Mouse (Mus musculus) activated CD4-positive, CD25-positive, alpha-beta regulatory T cell (primary cell): ENCODE data around the gene Cct8. TPM values are rescaled to one million over a fixed set of nuclear protein-coding genes. Genes with fewer than 3 reads are reported as not detected.

Experiments used
- polyA plus RNA-seq, 2 experiments: library from polyadenylated mRNA; unstranded; fragments of 100-300 nt; shearing (Covaris generic); gene quantifications; one replicate each; pipeline ENCODE4 v1.2.1; 2017

Gene Cct8
- polyA plus RNA-seq: 100 to 1,000 TPM; 336 to 418 TPM

GRCm38 (mm10) chr16:87495716-87496447 lies at the start of gene Cct8:
Cct8 (minus strand) TSS chr16:87495873.

DNA sequence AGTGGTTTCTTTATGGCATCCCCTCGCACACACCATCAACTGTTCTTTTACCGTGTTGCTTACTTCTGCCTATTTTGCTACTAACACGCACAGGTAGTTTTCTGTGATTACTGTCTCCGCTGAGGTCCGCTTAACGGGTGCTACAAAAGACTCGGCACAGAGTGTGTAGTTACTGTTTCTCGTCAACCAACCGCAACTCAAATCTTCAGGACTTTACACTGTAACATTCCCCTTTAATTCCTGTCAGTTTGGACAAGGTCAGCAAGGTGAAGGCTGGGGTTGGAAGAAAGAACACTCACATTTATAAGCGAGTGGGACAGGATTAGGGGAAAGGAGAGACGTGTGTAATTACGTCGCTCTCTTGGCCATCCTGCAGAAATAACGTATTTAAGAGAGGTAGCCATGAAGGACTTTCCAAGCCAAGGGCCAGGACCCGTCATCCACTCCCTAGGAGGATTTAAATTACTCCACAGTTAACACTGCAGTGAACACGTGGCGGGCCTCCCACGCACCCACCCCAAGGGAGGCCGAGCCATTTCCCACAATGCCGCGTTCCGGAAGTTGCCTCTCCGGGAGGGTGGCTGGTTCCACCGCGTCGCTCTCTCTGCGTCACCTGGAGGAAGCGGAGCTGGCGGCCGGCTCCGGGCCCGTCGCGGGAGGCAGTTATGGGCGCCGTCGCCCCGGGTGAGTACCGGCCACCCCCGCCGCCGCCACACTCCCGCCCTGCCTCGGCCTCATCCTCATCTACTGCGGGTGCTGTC lies 41.1 kb downstream of the Cct8 start, which contains the start of gene Usp16:
Usp16 (plus strand) TSS at position 285 of the 761 bp plus-strand sequence.

GRCm38 (mm10) chr16:87440184-87440686 lies 55.4 kb downstream of the Cct8 start, which contains the start of gene Rwdd2b:
Rwdd2b (minus strand) TSS chr16:87440573.

Other genes with a start within 250 kb of the Cct8 start
- gene N6amt1, start 141.7 kb downstream of the Cct8 start, polyA plus RNA-seq: 10 to 100 TPM; 10.6 to 19.7 TPM
- 10 to 100 TPM; 32.5 to 44.9 TPM for gene Ltn1, start 63.3 kb downstream of the Cct8 start, polyA plus RNA-seq
- 10 to 100 TPM; 15.0 to 16.2 TPM for gene Rwdd2b, start 55.3 kb downstream of the Cct8 start, polyA plus RNA-seq
- gene Usp16, start 41.2 kb downstream of the Cct8 start, polyA plus RNA-seq: 10 to 100 TPM; 57.0 to 75.9 TPM
- gene Map3k7cl, start 57.5 kb upstream of the Cct8 start, polyA plus RNA-seq: not detected
- 1 to 10 TPM; 4.5 to 7.1 TPM for gene Bach1, start 203.1 kb upstream of the Cct8 start, polyA plus RNA-seq